Mouse (Mus musculus) forebrain, postnatal 0 days (tissue): ENCODE results near the gene Srcin1. TPM values are rescaled to one million over a fixed set of nuclear protein-coding genes. Genes with fewer than 3 reads are reported as not detected.

Experiments used
- ATAC-seq: fragments of 200-750 bp; cut with Nextera tagmentation; 2 replicates; pipeline ENCODE4 v1.8.0; 2017; ENCODE audit warnings: mild to moderate bottlenecking, moderate library complexity
- DNase-seq: peaks from one replicate; pipeline ENCODE4 v3.0.0-alpha.2; 2015
- H3K27ac ChIP-seq: fragments of 300-500 bp; sonication (generic); 2 replicates; pipeline ENCODE4 v1.5.1; 2014; ENCODE audit warnings: low read depth, mild to moderate bottlenecking, antibody characterized with exemption, low read length, moderate library complexity, mixed read lengths
- H3K27me3 ChIP-seq: fragments of 300-500 bp; sonication (generic); 2 replicates; pipeline ENCODE4 v1.6.1; 2014; ENCODE audit warnings: mild to moderate bottlenecking, low read length, mixed read lengths; ENCODE audit not compliant: insufficient read depth
- H3K36me3 ChIP-seq: fragments of 300-500 bp; sonication (generic); 2 replicates; pipeline ENCODE4 v1.6.1; 2014; ENCODE audit warnings: mild to moderate bottlenecking, moderate library complexity; ENCODE audit not compliant: insufficient read depth
- H3K4me1 ChIP-seq: fragments of 300-500 bp; sonication (generic); 2 replicates; pipeline ENCODE4 v1.6.1; 2014; ENCODE audit warnings: antibody characterized with exemption; ENCODE audit not compliant: insufficient read depth
- H3K4me2 ChIP-seq: fragments of 300-500 bp; sonication (generic); 2 replicates; pipeline ENCODE4 v1.6.1; 2014; ENCODE audit warnings: low read depth, mild to moderate bottlenecking, moderate library complexity
- H3K4me3 ChIP-seq: fragments of 300-500 bp; sonication (generic); 2 replicates; pipeline ENCODE4 v1.5.1; 2014; ENCODE audit warnings: low read depth, low read length, mixed read lengths
- H3K9ac ChIP-seq: fragments of 300-500 bp; sonication (generic); 2 replicates; pipeline ENCODE4 v1.6.1; 2014; ENCODE audit warnings: mild to moderate bottlenecking
- H3K9me3 ChIP-seq: fragments of 300-500 bp; sonication (generic); 2 replicates; pipeline ENCODE4 v1.6.1; 2016; ENCODE audit warnings: low read length
- CTCF ChIP-seq: sonication (generic); IDR thresholded peaks from 2 replicates; pipeline ENCODE4 v1.5.1; 2016; ENCODE audit warnings: antibody characterized with exemption, control low read depth, low read depth
- WGBS: fragments of 180-500 bp; shearing (Covaris S2); extraction: QIAGEN DNeasy Blood & Tissue Kit; methylation state at CpG from one replicate; pipeline ENCODE4 v1.1.7; 2014; 5-methylcytosine and 5-hydroxymethylcytosine counted together
- polyA plus RNA-seq: library from polyadenylated mRNA; unstranded; fragments of >200 nt; fragmentation: Nextera tagmentation; extraction: Ambion mirVana; gene quantifications from 2 replicates; pipeline ENCODE4 v1.2.1, GENCODE M21; 2015
- total RNA-seq: library from RNA; depleted of rRNA; stranded (reverse); fragments of >200 nt; gene quantifications from 2 replicates; pipeline ENCODE4 v1.2.3, GENCODE M21; 2014

Gene Srcin1
- total and polyA plus RNA-seq, 2 experiments from 2014 or later: 12.0 to 70.7 TPM

DNA sequence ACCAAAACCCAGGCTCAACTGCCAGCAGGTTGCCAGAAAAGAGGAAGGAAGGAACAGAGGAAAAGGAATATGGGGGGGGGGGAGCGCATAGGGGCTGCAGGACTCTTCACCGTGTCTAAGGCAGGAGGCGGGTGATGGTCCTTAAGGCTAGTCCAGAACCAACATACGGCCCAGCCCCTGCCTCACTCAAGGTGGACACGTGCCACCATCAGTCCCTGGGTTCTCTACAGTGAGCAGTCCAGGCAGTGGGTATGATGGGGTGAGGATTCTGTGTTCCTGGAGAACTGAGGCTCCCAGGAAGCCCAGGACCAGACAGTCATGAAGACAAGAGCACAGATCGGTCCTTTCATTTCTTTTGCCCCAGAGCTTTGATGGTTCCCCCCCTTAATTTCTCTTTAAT is 45.9 kb downstream of the Srcin1 start:
- H3K27ac ChIP-seq: no peak overlapping the region
- no peak overlapping the region for H3K9ac ChIP-seq
- 88% methylated on average over 6 of the region's 6 CpGs for WGBS
- no peaks in the 10 kb centered on the region for H3K4me1 ChIP-seq
- H3K4me2 ChIP-seq: no peak overlapping the region
- no peaks in the 10 kb centered on the region for H3K9me3 ChIP-seq
- H3K4me3 ChIP-seq: no peak overlapping the region
- no peak for TF ChIP-seq CTCF
- DNase-seq: no peak
- peaks cover 66% of the 10 kb centered on the region for H3K36me3 ChIP-seq
- H3K27me3 ChIP-seq: no peaks in the 10 kb centered on the region
- no peak for ATAC-seq

DNA sequence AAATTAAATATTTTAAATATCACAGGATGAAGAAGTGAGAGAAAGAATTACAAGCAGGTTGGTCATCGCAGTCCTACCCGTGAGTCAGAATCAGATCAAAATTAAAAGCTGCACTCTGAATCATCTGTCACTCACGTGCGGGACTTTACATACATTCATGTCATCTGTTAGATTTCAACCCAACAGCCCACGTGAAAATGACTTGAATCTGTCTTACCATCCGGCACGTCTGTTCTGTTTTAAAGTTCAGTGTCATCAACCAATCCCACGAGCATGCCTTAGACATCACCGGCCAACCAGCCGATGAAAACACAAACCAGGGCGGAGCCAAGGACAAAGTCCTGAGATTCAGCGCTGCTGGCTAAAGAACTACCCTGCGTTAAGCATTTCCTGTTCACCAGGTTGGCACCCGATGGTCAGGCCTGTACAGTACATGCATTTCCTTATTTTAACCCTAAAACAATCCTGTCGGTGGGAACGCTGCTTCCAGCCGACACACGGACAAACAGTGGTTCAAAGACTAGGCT is 47.6 kb downstream of the Srcin1 start:
- H3K9me3 ChIP-seq: no peaks in the 10 kb centered on the region
- TF ChIP-seq CTCF: no peak
- 75% methylated on average over 18 of the region's 18 CpGs for WGBS
- DNase-seq (no peak), ATAC-seq (no peak)
- no peak overlapping the region for H3K4me2 ChIP-seq
- H3K27me3 ChIP-seq: no peaks in the 10 kb centered on the region
- H3K36me3 ChIP-seq: peaks cover 71% of the 10 kb centered on the region
- H3K9ac ChIP-seq: no peak overlapping the region
- H3K4me3 ChIP-seq: no peak overlapping the region
- H3K27ac ChIP-seq: no peak overlapping the region
- no peaks in the 10 kb centered on the region for H3K4me1 ChIP-seq

DNA sequence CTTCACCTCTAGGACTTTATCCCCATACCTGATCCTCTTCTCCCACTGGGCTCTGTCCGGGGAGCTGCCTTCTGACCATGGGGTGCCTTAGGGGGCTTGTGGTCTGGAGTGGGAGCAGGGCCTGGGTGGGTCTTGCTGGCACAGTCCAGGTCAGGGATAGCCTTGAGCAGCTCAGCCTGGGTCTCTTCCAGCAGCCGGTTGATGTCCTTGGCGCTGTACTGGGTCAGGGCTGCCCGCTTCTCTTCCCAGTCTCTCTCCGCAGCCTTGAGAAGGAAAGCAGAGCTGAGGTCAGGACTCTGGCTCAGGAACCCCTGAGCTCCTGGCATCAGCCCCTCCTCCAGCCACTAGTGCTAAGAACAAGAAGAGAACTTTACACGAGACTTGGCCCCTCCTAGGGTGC is 50.7 kb downstream of the Srcin1 start:
- Histone ChIP-seq H3K4me1 (no peaks in the 10 kb centered on the region), H3K27ac (no peak overlapping the region), H3K4me2 (no peak overlapping the region), H3K4me3 (no peak overlapping the region), H3K27me3 (no peaks in the 10 kb centered on the region), H3K9ac (no peak overlapping the region), H3K9me3 (no peaks in the 10 kb centered on the region), H3K36me3 (peaks cover 81% of the 10 kb centered on the region)
- ATAC-seq (no peak), DNase-seq (no peak)
- WGBS: 91% methylated on average over 6 of the region's 6 CpGs
- no peak for TF ChIP-seq CTCF

DNA sequence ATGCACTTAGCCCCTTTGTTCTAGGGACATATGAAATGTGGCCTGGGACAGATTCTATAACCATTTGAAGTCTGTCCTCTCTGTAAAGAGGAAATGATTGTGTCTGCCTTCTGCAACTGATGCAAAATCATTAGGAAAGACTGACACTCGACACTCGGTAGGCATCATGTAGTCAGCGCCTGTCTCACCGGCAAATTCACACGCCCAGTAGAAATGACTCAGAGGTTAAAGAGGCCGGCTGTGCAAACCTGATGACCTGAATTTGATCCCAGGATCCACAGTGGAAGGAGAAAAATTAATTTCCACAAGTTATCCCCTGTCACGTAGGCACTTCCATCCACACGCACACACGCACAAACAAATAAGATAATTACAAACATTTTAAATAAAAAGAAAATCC is 51.7 kb downstream of the Srcin1 start:
- WGBS: 62% methylated on average over 9 of the region's 9 CpGs
- H3K4me2 ChIP-seq: no peak overlapping the region
- 0 out of 2 replicates have a peak overlapping the region, but pooled peaks have one; percentile 21 for H3K27ac ChIP-seq
- no peak overlapping the region for H3K9ac ChIP-seq
- H3K4me1 ChIP-seq: no peaks in the 10 kb centered on the region
- no peak for DNase-seq
- no peak for TF ChIP-seq CTCF
- no peak overlapping the region for H3K4me3 ChIP-seq
- no peaks in the 10 kb centered on the region for H3K9me3 ChIP-seq
- H3K36me3 ChIP-seq: peaks cover 83% of the 10 kb centered on the region
- no peak for ATAC-seq
- H3K27me3 ChIP-seq: no peaks in the 10 kb centered on the region

DNA sequence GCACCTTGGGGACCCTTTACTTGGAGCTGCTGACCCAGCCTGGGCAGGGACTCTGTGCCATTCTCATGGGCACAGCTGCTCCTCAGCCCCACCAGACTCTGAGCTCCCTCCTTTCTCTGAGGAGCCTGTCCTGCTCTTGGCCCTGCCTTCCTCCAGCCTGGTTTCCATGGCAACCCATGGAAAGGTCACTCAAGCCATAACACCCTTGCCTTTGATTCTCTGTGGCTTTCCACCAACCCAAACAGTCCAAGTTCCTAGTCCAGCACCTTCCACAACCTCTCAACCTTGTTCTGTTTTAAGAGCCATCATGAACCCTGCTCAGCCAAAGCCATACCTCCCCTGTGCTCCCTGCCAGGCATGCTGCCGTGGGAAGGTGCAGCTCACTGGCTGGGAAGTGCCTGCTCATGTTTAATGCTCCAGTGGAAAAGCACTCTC is 52.1 kb downstream of the Srcin1 start:
- H3K27ac ChIP-seq: 0 out of 2 replicates have a peak overlapping the region, but pooled peaks have one; percentile 21
- no peak overlapping the region for H3K9ac ChIP-seq
- TF ChIP-seq CTCF: no peak
- WGBS: 0% methylated on average over 1 of the region's 1 CpGs
- DNase-seq (no peak), ATAC-seq (peak; percentile 50)
- peaks cover 84% of the 10 kb centered on the region for H3K36me3 ChIP-seq
- no peak overlapping the region for H3K4me2 ChIP-seq
- H3K9me3 ChIP-seq: no peaks in the 10 kb centered on the region
- H3K4me1 ChIP-seq: no peaks in the 10 kb centered on the region
- H3K27me3 ChIP-seq: no peaks in the 10 kb centered on the region
- H3K4me3 ChIP-seq: no peak overlapping the region

DNA sequence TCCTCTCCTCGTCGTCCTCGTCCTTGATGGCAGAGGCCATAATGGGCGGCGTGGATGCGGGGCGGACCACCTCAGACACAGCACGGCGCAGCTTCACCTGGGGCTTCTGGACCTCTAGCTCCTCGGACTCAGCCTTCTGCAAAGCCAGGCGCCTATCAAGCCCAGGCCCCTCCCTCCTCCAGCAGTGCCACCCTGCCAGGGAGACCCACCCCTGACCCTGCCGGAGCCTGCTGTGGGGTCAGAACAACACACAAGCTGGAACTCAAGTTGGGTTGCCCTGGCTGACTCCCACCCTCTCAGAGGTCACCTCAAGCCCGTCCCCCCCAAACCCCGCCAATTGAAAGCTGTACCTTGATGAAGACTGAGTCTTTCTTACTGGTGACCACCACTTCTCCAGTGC is 52.9 kb downstream of the Srcin1 start:
- H3K36me3 ChIP-seq: peaks cover 84% of the 10 kb centered on the region
- WGBS: 92% methylated on average over 14 of the region's 14 CpGs
- ATAC-seq: no peak

DNA sequence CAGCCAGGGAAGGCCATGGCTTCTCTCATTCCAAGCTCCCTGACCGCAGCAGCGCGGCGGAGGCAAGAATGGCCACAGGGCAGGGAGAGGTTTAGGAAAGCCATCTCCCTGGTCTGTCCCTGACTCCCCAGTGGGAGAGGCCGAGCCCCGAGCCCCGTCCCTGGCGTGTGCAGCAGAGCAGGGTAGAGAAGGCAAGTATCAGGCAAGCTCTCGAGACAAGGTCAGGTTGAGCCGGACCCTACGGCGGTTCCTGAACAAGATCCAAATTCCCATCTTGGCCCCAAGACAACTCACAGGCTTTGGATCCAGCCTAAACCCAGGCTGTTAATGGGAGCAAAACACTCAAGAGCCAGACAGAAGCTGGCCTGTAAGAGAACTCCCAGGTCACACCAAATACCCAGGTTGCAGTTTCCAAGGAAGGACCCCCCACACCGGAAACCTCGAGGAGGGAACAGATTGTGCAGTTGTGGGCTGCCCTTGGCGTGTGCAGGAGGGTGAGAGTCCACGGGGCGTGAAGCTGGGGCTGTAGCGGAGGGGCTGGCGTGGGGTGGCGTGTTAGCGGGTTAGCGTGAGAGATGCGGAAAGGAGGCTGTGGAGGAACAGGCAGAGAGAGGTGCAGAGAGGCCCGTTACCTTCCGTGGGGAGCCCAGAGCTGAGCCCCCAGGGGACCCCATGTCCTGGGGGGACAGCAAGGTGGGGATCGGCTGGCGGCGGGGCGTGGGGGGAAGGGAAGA is 54.1 kb downstream of the Srcin1 start:
- H3K4me1 ChIP-seq: no peaks in the 10 kb centered on the region
- no peak overlapping the region for H3K4me3 ChIP-seq
- H3K27me3 ChIP-seq: no peaks in the 10 kb centered on the region
- 85% methylated on average over 29 of the region's 29 CpGs for WGBS
- DNase-seq (no peak), ATAC-seq (no peak)
- peaks cover 96% of the 10 kb centered on the region for H3K36me3 ChIP-seq
- TF ChIP-seq CTCF: no peak
- H3K27ac ChIP-seq: no peak overlapping the region
- no peak overlapping the region for H3K4me2 ChIP-seq
- H3K9me3 ChIP-seq: no peaks in the 10 kb centered on the region
- no peak overlapping the region for H3K9ac ChIP-seq

More for the DNA sequence above, 52.9 kb downstream of the Srcin1 start:
- Histone ChIP-seq H3K27ac (no peak overlapping the region), H3K4me2 (no peak overlapping the region), H3K9me3 (no peaks in the 10 kb centered on the region), H3K9ac (no peak overlapping the region), H3K4me1 (no peaks in the 10 kb centered on the region), H3K27me3 (no peaks in the 10 kb centered on the region), H3K4me3 (no peak overlapping the region)
- DNase-seq: no peak
- TF ChIP-seq CTCF: no peak
